Mouse (Mus musculus) erythroid progenitor cell, adult 5-6 weeks (primary cell): ENCODE data around the gene Ncr1. TPM values are rescaled to one million over a fixed set of nuclear protein-coding genes. Genes with fewer than 3 reads are reported as not detected.
"Not testable (repeated sequence)": the region's sequence is repeated elsewhere in the genome, so short reads cannot be mapped to it uniquely, and the experiment has no call there.

ENCODE experiments used
- ATAC-seq: replicated peaks from 2 replicates; pipeline ENCODE4 v1.8.0; 2016; ENCODE audit warnings: moderate number of reproducible peaks, mild to moderate bottlenecking, moderate TSS enrichment, inconsistent platforms; ENCODE audit not compliant: poor library complexity, low FRiP score, severe bottlenecking
- total RNA-seq, 2 experiments: library from RNA; stranded (forward) in 1 of 2; stranded (reverse) in 1 of 2; fragments of 150-400 nt in 1 of 2; fragments of 186-747, 209-891 nt in 1 of 2; gene quantifications; 2 replicates each; pipeline versions ENCODE4 v1.2.3 to v1.2.4; 2015 to 2017; ENCODE audit warnings: low replicate concordance in 2 of 2

The Ncr1 gene
- 3.6 TPM in 1 of 2 replicates, not detected in the other for total RNA-seq (2015; ENCODE audit: low replicate concordance)
- total RNA-seq (2017; ENCODE audit: low replicate concordance), result 2.1 and 6.4 TPM in 2 replicates

DNA sequence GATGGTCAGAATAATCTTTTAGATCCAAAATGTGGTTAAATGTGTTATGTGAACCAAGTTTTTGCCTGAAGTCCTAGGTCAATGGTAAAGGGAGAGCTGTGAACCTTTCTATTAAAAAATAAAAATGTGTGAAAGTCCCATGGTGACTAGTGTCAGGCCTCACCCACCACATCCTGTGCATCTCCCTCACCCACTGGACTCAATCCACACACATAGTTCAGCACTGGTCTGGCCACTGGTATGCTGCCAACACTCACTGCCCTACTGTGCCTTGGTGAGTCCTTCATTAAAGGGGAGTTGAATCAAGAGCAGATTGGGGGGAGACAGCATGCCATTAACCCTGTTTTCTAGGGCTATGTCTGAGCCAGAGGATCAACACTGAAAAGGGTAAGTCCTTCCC lies at the start of gene Ncr1:
Ncr1 (plus strand) TSS at position 216 of the 400 bp plus-strand sequence.
- ATAC-seq, result no peak

DNA sequence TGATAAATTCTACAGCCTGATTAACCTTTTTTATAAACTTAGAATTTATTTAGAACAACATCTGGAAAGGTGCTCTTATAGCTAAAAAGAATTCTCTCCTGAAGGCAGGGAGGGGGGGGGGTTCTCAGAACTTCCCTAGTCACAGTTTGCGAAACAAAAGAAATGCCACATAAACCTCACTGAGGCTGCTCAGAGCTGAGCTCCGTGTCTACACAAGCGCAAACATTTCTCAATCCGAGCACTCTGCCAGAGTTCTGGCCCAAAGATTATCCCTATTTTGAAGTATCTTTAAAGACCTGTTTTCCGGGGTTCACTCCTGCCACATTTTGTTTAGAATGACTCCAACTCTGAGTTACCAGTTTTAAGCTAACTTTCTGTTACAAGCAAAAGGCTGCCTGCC lies 44.9 kb upstream of the Ncr1 start:
- ATAC-seq, result no peak

DNA sequence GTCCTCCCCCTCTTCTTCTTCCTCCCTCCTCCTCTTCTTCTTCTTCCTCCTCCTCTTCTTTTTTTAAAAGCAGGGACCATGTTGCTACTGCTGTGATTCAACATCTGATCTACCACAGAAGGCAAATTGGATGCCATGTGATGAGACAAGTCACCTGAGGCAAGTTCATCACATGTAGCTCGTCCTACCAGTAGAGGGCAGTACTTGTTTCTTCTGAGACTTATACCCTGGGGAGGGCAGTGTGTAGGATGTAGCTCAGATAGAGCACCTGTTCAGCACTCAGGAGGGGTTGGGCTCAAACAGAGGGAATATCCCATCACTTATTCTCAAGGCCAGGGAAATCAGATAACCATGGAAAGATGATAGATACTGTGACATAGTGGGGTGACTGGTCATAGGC lies 40.3 kb upstream of the Ncr1 start:
- no peak for ATAC-seq

DNA sequence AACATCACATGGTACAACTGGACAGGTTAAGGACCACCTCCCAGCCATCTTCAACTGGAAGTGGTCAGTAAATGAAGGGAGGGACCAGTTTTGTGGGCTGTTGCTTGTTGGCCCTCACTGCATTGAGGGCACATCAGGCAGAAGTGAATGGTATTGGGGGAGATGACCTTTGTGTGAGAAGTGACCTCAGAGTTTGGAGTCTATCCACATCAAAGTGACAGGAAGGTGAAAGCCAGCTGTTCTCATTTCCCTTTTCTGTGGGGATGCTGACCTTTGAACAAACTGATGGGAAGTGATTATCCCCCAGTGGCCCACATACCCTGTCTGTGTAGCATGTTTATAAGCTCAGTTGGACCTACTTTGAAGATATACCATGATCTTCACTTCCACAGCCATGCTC lies 37.4 kb upstream of the Ncr1 start:
- no peak for ATAC-seq

DNA sequence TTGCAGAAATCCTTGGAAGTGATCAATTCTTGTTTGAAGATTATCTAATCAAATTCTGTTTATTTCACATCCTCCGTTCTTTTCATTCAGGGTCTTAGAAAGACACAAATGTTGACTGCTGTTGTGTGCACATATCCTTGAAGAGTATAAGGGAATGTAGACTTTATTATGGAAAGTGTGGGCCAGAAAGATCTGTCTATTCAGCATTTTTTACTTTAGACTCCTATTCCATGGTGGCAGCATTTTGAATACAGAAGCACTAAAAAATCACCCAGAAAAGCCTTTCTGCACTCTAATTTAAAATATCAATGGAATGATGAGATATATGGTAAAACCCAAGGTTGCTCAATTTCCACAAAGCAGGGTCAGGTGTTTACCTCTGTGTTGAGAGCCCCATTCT lies 34.1 kb upstream of the Ncr1 start:
- no peak for ATAC-seq

DNA sequence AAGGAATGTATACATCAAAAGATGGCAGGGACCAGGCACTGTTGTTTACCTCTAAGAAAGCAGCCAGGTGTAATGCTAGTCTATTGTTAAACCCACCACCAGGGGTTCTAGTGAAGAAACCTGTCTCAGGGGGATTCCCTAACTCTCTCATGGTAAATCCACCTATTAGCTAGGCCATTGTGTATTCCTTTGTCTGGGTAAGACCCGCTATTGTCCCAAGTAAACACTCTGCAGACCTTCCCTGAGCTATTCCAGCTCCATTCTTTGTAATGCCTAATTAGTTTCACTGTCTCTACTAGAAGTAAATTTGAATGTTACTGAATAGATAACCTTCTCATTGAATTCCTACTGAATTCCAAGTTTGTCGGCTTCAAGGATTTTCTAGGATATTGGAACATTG lies 24.4 kb upstream of the Ncr1 start:
- ATAC-seq, result not testable (repeated sequence)

DNA sequence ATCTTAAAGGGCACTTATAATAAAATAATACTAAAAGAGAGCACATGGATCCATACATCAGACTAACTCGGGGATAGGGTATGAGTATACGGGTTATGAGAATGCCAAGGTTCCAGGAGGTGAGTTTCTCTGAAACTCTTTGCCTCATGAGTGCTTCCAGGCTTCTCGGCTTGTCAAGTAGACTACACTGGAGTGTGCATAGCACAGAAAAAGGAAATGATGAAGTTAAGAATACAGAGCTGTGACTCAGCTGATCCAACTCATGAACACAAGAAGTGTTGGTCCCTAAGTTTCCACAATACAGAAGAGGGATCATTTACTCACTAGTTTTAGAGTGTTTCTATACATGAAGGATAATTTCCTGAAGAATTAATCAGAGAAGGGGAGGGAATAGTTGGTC lies 24.0 kb upstream of the Ncr1 start:
- ATAC-seq, result not testable (repeated sequence)

DNA sequence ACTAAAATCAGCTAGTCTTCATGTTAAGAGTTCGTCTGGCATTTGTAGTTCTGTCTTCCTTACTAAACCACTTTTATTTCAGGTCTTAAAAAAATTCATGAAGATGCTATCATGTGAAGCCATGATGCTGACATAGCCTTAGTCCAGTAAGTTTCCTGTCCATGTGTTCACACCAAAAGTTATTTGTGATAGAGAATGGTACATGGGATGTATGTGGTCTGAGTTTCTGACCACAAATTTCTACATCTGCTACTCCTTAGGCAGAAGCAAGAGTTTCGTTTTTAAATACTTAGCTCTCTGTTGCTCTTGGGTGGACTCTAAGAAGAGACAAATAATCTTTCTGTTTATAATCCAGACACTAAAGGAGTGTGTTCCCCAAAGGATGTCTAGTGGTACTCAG lies 14.2 kb upstream of the Ncr1 start:
- no peak for ATAC-seq

DNA sequence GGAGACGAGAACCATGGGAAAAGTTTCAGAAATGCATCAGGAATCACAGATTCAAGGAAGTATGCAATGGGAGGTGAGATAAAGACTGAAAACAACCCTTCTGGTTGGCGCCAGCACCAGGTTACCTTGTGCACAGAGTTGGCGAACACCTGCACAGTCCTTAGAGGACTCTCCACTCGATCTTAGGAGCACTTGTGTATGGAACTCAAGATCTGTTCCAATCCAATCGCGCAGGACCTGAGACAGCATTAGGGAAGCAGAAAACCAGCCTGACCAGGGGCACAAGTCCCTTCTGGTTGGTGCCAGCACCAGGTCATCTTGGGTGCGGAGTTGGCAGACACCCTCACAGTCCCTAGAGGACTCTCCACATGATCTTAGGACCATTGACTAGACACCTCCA lies 36.0 kb downstream of the Ncr1 start:
- no peak for ATAC-seq

Other genes starting within 250 kb of the Ncr1 start
- not detected in 2 replicates for gene Ttyh1, start 218.3 kb upstream of the Ncr1 start, total RNA-seq (2015; ENCODE audit: low replicate concordance)
- under 0.01 TPM in 1 of 2 replicates, not detected in the other for gene Ttyh1, start 218.3 kb upstream of the Ncr1 start, total RNA-seq (2017; ENCODE audit: low replicate concordance)
- 104 and 111 TPM in 2 replicates for gene Leng8, start 200.7 kb upstream of the Ncr1 start, total RNA-seq (2015; ENCODE audit: low replicate concordance)
- gene Leng8, start 200.7 kb upstream of the Ncr1 start, total RNA-seq (2017; ENCODE audit: low replicate concordance), result 106 and 112 TPM in 2 replicates
- gene Leng9, start 187.3 kb upstream of the Ncr1 start, total RNA-seq (2015; ENCODE audit: low replicate concordance), result 2.9 TPM in 1 of 2 replicates, not detected in the other
- gene Leng9, start 187.3 kb upstream of the Ncr1 start, total RNA-seq (2017; ENCODE audit: low replicate concordance), result 0.64 and 1.4 TPM in 2 replicates
- gene Cdc42ep5, start 172.9 kb upstream of the Ncr1 start, total RNA-seq (2015; ENCODE audit: low replicate concordance), result not detected in 2 replicates
- not detected in 2 replicates for gene Cdc42ep5, start 172.9 kb upstream of the Ncr1 start, total RNA-seq (2017; ENCODE audit: low replicate concordance)
- gene Lilra5, start 100.0 kb upstream of the Ncr1 start, total RNA-seq (2015; ENCODE audit: low replicate concordance), result 1.1 TPM in 1 of 2 replicates, not detected in the other
- gene Lilra5, start 100.0 kb upstream of the Ncr1 start, total RNA-seq (2017; ENCODE audit: low replicate concordance), result 0.77 and 1.7 TPM in 2 replicates
- gene Gp6, start 60.0 kb downstream of the Ncr1 start, total RNA-seq (2015; ENCODE audit: low replicate concordance), result not detected in 2 replicates
- gene Gp6, start 60.0 kb downstream of the Ncr1 start, total RNA-seq (2017; ENCODE audit: low replicate concordance), result not detected in 2 replicates
- gene Rdh13, start 107.9 kb downstream of the Ncr1 start, total RNA-seq (2015; ENCODE audit: low replicate concordance), result 0.72 and 1.3 TPM in 2 replicates
- gene Rdh13, start 107.9 kb downstream of the Ncr1 start, total RNA-seq (2017; ENCODE audit: low replicate concordance), result 0.45 and 1.5 TPM in 2 replicates
- 2.9 and 6.1 TPM in 2 replicates for gene Eps8l1, start 123.0 kb downstream of the Ncr1 start, total RNA-seq (2015; ENCODE audit: low replicate concordance)
- 6.2 and 11.2 TPM in 2 replicates for gene Eps8l1, start 123.0 kb downstream of the Ncr1 start, total RNA-seq (2017; ENCODE audit: low replicate concordance)
- 73.9 and 133 TPM in 2 replicates for gene Ppp1r12c, start 164.0 kb downstream of the Ncr1 start, total RNA-seq (2015; ENCODE audit: low replicate concordance)
- 123 and 130 TPM in 2 replicates for gene Ppp1r12c, start 164.0 kb downstream of the Ncr1 start, total RNA-seq (2017; ENCODE audit: low replicate concordance)
- 1.4 TPM in 1 of 2 replicates, not detected in the other for gene Tnnt1, start 178.7 kb downstream of the Ncr1 start, total RNA-seq (2015; ENCODE audit: low replicate concordance)
- gene Tnnt1, start 178.7 kb downstream of the Ncr1 start, total RNA-seq (2017; ENCODE audit: low replicate concordance), result 3.9 TPM in 1 of 2 replicates, not detected in the other
- gene Tnni3, start 186.5 kb downstream of the Ncr1 start, total RNA-seq (2015; ENCODE audit: low replicate concordance), result not detected in 2 replicates
- not detected in 2 replicates for gene Tnni3, start 186.5 kb downstream of the Ncr1 start, total RNA-seq (2017; ENCODE audit: low replicate concordance)
- gene Dnaaf3, start 194.7 kb downstream of the Ncr1 start, total RNA-seq (2015; ENCODE audit: low replicate concordance), result not detected in 2 replicates
- gene Dnaaf3, start 194.7 kb downstream of the Ncr1 start, total RNA-seq (2017; ENCODE audit: low replicate concordance), result 0.64 TPM in 1 of 2 replicates, not detected in the other
- gene Syt5, start 209.8 kb downstream of the Ncr1 start, total RNA-seq (2015; ENCODE audit: low replicate concordance), result not detected in 2 replicates
- gene Syt5, start 209.8 kb downstream of the Ncr1 start, total RNA-seq (2017; ENCODE audit: low replicate concordance), result not detected in 2 replicates